Mouse (Mus musculus): ENCODE data around the gene Kl.

GRCm38 (mm10) chr5:150918599-150918998 is 33.8 kb upstream of the Kl start:
- TF ChIP-seq CTCF (IDR thresholded peaks at IDR 0.05), result no peak
- no peak for TF ChIP-seq EP300 (IDR thresholded peaks at IDR 0.05)
